Mouse (Mus musculus): ENCODE results near the gene Rpl9.

Rpl9 gene

DNA sequence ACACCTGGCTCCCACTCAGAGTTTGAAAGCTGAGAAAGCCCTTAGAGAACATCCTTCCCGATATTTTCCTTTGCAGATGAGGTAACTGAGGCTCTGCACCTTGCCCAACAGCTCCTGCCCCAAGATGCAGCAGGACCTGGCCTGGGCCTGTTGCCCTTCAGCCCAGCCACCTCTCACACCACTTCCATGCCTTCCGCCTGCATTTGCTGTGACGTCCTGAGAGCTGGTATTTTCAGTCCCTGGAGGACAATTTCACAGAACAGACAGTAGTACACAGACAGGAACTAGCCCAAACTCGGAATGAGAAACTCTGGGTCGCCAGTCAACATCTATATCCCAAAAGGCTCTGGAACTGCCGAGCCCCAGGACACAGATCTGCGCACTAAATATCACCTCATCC is 16.5 kb downstream of the Rpl9 start:
- DNase-seq (ENCODE audit: low read depth, low spot score) = no peak

DNA sequence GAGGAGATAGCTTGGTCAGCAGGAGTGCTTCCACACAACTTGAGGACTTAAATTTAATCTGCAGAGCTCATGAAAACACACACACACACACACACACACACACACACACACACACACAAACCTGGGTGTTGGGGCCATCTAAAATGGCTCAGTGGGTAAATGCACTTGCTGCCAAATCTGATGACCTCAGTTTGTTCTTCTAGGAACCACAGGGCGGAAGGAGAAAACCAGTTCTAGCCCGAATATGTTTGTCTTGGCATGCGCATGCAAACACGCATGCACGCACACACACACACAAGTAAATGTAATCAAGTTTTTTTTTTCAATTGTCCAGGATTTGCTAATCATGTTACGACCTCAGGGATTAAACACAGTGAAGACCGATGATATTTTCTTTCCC is 19.7 kb downstream of the Rpl9 start:
- no peak for DNase-seq (ENCODE audit: low read depth, low spot score)

DNA sequence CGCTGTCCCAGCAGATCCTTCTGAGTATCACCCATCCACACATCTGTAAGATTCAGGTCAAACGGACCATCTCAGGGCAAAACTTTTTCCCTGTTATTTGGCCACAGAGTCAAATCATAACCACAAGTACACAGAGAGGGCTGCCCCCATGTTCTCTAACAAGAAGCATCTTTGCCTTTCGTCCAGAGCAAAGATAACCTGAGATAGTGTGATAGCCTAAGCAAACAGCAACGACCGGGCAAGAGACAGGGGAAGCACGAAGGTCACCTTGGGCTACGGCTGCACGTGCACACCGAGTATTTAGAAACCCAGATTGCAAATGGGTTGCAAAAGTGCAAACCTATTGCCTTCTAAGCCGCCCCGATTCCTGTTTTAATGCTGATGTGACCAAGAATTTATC is 23.4 kb downstream of the Rpl9 start:
- DNase-seq (ENCODE audit: low read depth, low spot score) = no peak

DNA sequence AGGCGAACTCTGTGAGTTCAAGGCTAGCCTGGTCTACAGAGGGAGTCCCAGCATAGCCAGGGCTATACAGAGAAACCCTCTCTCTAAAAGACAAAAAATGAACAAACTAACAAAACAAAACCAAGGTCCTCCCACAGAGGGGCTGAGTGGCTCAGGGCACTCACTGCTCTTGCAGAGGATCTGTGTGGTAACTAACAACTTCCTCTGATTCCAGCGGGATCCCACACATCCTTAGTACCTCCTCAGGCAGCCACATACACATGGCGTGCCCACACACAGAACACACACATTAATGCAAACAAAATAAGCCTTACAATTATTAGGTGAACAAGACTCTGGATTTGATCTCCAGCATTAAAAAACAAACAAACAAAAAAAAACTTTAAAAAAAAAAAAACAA is 33.5 kb downstream of the Rpl9 start:
- no peak for DNase-seq (ENCODE audit: low read depth, low spot score)

DNA sequence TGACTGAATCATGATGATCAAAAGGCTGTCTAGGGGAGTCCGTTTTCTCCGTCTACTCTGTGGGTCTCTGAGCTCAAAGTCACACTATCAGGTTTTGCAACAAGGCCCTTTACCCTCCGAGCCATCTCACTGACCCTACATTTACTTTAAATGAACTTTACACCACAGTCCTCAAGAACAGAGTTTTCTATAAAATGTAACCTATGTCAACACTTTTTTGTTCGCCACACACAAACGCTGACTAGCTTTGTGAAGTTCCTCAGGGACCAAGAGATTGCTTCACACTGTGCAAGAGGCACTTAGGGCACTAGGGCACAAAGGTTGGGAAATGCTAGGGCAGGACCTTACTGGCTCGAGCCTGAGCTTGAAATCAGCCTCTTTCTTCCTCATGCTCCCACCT is 34.4 kb downstream of the Rpl9 start:
- DNase-seq (ENCODE audit: low read depth, low spot score) = no peak

DNA sequence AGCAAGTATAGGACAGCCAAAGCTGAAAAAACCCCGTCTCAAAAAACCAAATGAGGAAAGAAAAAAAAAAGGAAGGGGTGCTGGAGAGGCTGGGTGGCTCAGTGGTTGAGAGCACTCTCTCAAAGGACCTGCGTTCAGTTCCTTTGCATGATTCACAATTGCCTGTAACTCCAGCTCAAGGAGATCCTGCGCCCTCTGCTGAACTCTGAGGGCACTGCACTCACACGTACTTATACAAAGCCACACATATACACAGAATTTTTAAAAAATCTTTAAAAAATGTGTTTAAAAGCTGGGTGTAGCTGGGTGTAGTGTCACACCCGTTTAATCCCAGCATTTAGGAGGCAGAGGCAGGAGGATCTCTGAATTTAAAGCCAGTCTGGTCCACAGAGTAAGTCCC is 36.3 kb downstream of the Rpl9 start:
- DNase-seq (ENCODE audit: low read depth, low spot score) = peak; percentile 83

DNA sequence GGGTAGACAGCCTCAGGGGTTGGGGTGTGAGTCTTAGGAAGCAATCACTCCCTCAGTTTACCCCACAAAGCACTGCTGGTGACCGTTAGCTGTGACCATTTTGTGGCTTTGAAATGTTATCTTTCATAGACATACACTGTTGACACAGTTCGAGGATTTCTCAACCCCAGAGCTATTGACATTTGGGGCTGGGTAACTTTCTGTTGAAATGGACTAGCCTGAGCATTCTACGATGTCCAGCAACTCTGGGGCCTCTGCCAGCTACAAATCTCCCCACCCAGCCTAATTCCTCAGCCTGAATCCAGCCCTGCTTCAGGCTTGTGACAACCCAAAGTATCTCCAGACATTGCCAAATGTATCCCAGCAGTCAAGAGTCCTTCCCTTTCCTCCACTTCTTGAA is 37.1 kb downstream of the Rpl9 start:
- no peak for DNase-seq (ENCODE audit: low read depth, low spot score)

DNA sequence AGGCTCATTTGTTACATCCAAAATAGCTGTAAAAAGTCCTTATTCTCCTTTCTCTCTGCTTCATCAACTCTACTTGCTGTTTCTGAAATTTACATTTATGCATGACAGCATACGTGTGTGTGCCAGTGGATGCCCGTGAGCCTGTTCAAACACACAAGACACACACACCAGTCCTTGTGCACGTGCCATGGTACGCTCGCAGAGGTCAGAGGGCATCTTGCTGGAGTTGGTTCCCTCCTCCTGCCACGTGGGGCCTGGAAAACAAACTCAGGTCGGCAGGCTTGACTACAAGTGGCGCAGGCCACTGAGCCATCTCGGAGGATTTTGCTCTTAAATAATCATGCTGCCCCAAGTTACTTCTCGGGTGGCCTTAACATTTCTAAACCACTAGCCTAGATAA is 40.7 kb downstream of the Rpl9 start:
- DNase-seq (ENCODE audit: low read depth, low spot score) = no peak

DNA sequence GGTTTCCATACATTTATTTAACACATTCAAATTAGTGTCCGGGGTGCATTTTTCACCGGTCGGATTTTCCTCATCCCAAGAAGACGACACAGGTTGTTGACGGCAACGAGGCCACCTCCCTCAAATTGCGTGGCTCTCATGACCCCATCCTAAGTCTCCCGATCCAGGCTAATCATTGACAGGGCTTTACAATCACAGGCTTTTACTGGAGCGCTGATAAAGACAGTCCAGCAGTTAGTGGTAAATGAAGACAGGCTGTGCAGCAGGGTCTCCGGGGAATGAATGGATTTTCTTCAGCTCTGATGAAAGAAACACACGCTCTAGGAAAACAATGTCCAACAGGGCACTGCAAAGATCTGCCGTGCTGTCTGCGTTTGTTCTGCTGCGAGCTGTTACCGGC is 43.1 kb downstream of the Rpl9 start, which contains the start of gene Klb:
Klb (plus strand) TSS at position 147 of the 400 bp plus-strand sequence.
- no peak for DNase-seq (ENCODE audit: low read depth, low spot score)

DNA sequence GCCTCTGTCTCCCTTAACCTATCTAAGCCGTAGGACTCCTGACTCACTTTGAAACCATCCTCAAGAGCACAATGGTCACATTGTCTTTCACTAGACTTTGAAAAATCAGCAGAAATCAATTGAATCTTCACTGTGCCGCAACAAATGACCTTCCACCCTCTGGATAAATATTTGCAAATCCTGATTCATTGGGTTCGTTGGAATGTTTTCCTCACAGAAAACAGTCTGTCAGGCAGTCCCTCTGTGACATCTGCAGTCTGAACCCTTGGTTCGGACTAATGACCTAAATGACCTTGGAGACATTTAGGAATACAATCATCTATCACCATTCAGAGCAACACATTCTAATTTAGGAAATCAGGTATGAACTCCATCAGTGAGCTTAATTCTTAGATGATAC is 51.1 kb downstream of the Rpl9 start:
- DNase-seq (ENCODE audit: low read depth, low spot score) = no peak

DNA sequence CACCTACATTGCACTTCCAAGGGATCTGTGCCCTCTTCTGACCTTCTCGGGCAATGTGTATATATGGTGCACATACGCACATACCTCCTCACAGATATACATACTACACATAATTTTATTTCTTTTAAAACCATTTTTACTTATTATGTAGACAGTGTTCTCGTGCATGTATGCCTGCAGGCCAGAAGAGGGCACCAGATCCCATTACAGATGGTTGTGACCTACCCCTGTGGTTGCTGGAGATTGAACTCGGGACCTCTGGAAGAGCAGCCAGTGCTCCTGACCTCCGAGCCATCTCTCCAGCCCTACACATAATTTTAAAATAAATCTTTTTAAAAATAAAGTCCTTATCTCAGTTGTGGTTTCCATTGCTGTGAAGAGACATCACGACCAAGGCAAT is 52.9 kb downstream of the Rpl9 start:
- peak; percentile 59 for DNase-seq (ENCODE audit: low read depth, low spot score)

Measured in ES-CJ7 (cell line).